Mouse (Mus musculus) CH12.LX (cell line): ENCODE data around the gene Gm20695. TPM values are rescaled to one million over a fixed set of nuclear protein-coding genes. Genes with fewer than 3 reads are reported as not detected.

Source experiments
- DNase-seq: peaks from one replicate; pipeline ENCODE4 v3.0.0-alpha.2; 2013; ENCODE audit errors: extremely low read depth
- H3K27ac ChIP-seq: 2 replicates; pipeline ENCODE4 v1.5.1; 2012; ENCODE audit warnings: low read depth, mild to moderate bottlenecking, control low read depth, moderate library complexity; ENCODE audit not compliant: insufficient read depth
- H3K27me3 ChIP-seq: replicated peaks from 2 replicates; pipeline ENCODE3; 2012; ENCODE audit warnings: inconsistent platforms
- H3K36me3 ChIP-seq, 2 experiments: replicated peaks in 1 of 2; 2 replicates each; pipeline versions ENCODE3 to v1.6.1; 2012; ENCODE audit warnings: inconsistent platforms in 1 of 2, low read length in 1 of 2, mild to moderate bottlenecking in 1 of 2, mixed read lengths in 1 of 2, moderate library complexity in 1 of 2; ENCODE audit not compliant: control insufficient read depth in 1 of 2, insufficient read depth in 1 of 2
- H3K4me1 ChIP-seq, 2 experiments: 2 replicates each; pipeline ENCODE4 v1.6.1; 2012; ENCODE audit warnings: inconsistent platforms in 1 of 2, moderate library complexity in 1 of 2; ENCODE audit not compliant: insufficient read depth in 2 of 2, control insufficient read depth in 1 of 2
- H3K4me2 ChIP-seq: 2 replicates; pipeline ENCODE4 v1.6.1; 2012; ENCODE audit warnings: low read depth, mild to moderate bottlenecking, control low read depth; ENCODE audit not compliant: poor library complexity, insufficient read depth, severe bottlenecking
- H3K4me3 ChIP-seq, 3 experiments: fragments of 150-350 bp in 1 of 3; sonication (generic) in 1 of 3; replicated peaks in 1 of 3; 2 replicates each; pipeline versions ENCODE3 to v1.5.1; 2011 to 2012; ENCODE audit warnings: low read depth in 2 of 3, low read length in 2 of 3, mild to moderate bottlenecking in 2 of 3, moderate library complexity in 2 of 3, control low read depth in 1 of 3, improper control_type of control experiment in 1 of 3, inconsistent platforms in 1 of 3, mixed read lengths in 1 of 3; ENCODE audit not compliant: poor library complexity in 1 of 3
- H3K79me2 ChIP-seq: replicated peaks from 2 replicates; pipeline ENCODE4 v1.6.1; 2012; ENCODE audit warnings: mild to moderate bottlenecking, moderate library complexity; ENCODE audit not compliant: control insufficient read depth, poor library complexity, insufficient read depth, severe bottlenecking; ENCODE audit errors: extremely low read depth
- H3K9ac ChIP-seq: 2 replicates; pipeline ENCODE4 v1.6.1; 2012; ENCODE audit warnings: low read depth, mild to moderate bottlenecking, control low read depth, moderate library complexity; ENCODE audit not compliant: insufficient read depth
- H3K9me3 ChIP-seq: replicated peaks from 2 replicates; pipeline ENCODE3; 2012; ENCODE audit warnings: low read length, inconsistent platforms, mixed read lengths
- BHLHE40 ChIP-seq: IDR thresholded peaks from 2 replicates; pipeline ENCODE4 v1.6.1; 2011; ENCODE audit warnings: mild to moderate bottlenecking, low read depth, low read length, improper control_type of control experiment
- E2F4 ChIP-seq: IDR thresholded peaks from 2 replicates; pipeline ENCODE4 v1.6.1; 2011; ENCODE audit warnings: low read depth, low read length, improper control_type of control experiment; ENCODE audit not compliant: insufficient replicate concordance
- ELF1 ChIP-seq: IDR thresholded peaks from 2 replicates; pipeline ENCODE4 v1.6.1; 2014; ENCODE audit warnings: low read depth, mild to moderate bottlenecking, inconsistent platforms, low read length, improper control_type of control experiment
- ETS1 ChIP-seq: conservative IDR thresholded peaks from 2 replicates; pipeline ENCODE4 v1.6.1; 2012; ENCODE audit warnings: low read depth, mild to moderate bottlenecking, inconsistent platforms, low read length, improper control_type of control experiment, moderate library complexity
- GABPA ChIP-seq: IDR thresholded peaks from 2 replicates; pipeline ENCODE4 v1.6.1; 2012; ENCODE audit warnings: low read depth, low read length, improper control_type of control experiment, inconsistent platforms; ENCODE audit not compliant: insufficient replicate concordance
- JUND ChIP-seq: conservative IDR thresholded peaks from 2 replicates; pipeline ENCODE4 v1.6.1; 2011; ENCODE audit warnings: low read depth, low read length, improper control_type of control experiment
- MAX ChIP-seq: IDR thresholded peaks from 2 replicates; pipeline ENCODE4 v1.6.1; 2011; ENCODE audit warnings: low read length, improper control_type of control experiment
- MXI1 ChIP-seq: IDR thresholded peaks from 2 replicates; pipeline ENCODE4 v1.6.1; 2011; ENCODE audit warnings: mild to moderate bottlenecking, low read depth, low read length, improper control_type of control experiment
- MYC ChIP-seq: IDR thresholded peaks from 2 replicates; pipeline ENCODE4 v1.6.1; 2011; ENCODE audit warnings: low read depth, mild to moderate bottlenecking, improper control_type of control experiment, low read length
- RAD21 ChIP-seq: IDR thresholded peaks from 2 replicates; pipeline ENCODE4 v1.6.1; 2011; ENCODE audit warnings: low read depth, mild to moderate bottlenecking, low read length, improper control_type of control experiment, moderate library complexity
- SMC3 ChIP-seq: IDR thresholded peaks from 2 replicates; pipeline ENCODE4 v1.6.1; 2011; ENCODE audit warnings: low read depth, low read length, improper control_type of control experiment
- TBP ChIP-seq: conservative IDR thresholded peaks from 2 replicates; pipeline ENCODE4 v1.6.1; 2011; ENCODE audit warnings: low read depth, low read length, improper control_type of control experiment
- ZC3H11A ChIP-seq: IDR thresholded peaks from 2 replicates; pipeline ENCODE4 v1.6.1; 2012; ENCODE audit warnings: low read depth, mild to moderate bottlenecking, inconsistent platforms, low read length, improper control_type of control experiment
- ZKSCAN1 ChIP-seq: IDR thresholded peaks from 2 replicates; pipeline ENCODE4 v1.6.1; 2012; ENCODE audit warnings: low read depth, inconsistent platforms, low read length, improper control_type of control experiment, borderline replicate concordance
- ZNF384 ChIP-seq: IDR thresholded peaks from 2 replicates; pipeline ENCODE4 v1.6.1; 2012; ENCODE audit warnings: low read depth, low read length, improper control_type of control experiment, inconsistent platforms
- dilution Hi-C: fragments of 300-500 bp; cut with MboI; formaldehyde crosslinking; loops from 2 replicates; pipeline ENCODE4 v1.14.3; 2020; ENCODE audit warnings: low sequenced_read_pairs; ENCODE audit not compliant: extremely low pct_unique_long_range_greater_than_20kb, extremely low pct_ligation_motif_present
- in situ Hi-C: fragments of 300-500 bp; cut with MboI; formaldehyde crosslinking; loops from 3 replicates; pipeline ENCODE4 v1.14.3; 2019; ENCODE audit warnings: low sequenced_read_pairs, low pct_ligation_motif_present, low pct_unique_long_range_greater_than_20kb, mixed read lengths
- polyA plus RNA-seq: library from polyadenylated mRNA; unstranded; fragments of >175 nt; gene quantifications from 2 replicates; pipeline ENCODE4 v1.2.1, GENCODE M21; 2012; ENCODE audit warnings: low read depth; ENCODE audit not compliant: insufficient read length
- total RNA-seq, 2 experiments: library from RNA; depleted of rRNA; stranded (reverse); fragments of 300-350 nt in 1 of 2; fragments of >200 nt in 1 of 2; gene quantifications; 2 replicates each; pipeline ENCODE4 v1.2.3; 2012 to 2014

Gene Gm20695
- total and polyA plus RNA-seq, 3 experiments: 0.89 to 1.2 TPM; not detected in 1

- no peaks in the 10 kb centered on the region for H3K9me3 ChIP-seq
- no peaks in the 10 kb centered on the region for H3K79me2 ChIP-seq
- dilution Hi-C loops (no loop called here), in situ Hi-C loops (no loop called here)
- H3K36me3 ChIP-seq: peaks cover 0 to 22% of the 10 kb centered on the region in 2 experiments
- H3K9ac ChIP-seq: no peak overlapping the region
- H3K27me3 ChIP-seq: no peaks in the 10 kb centered on the region
- H3K4me2 ChIP-seq: no peak overlapping the region
- TF ChIP-seq TBP (no peak), MYC (no peak), BHLHE40 (no peak), ZC3H11A (no peak), ELF1 (no peak), RAD21 (no peak), SMC3 (no peak)
- no peak overlapping the region for H3K4me3 ChIP-seq
- DNase-seq: peak; percentile 24
- peaks cover 0 to 10% of the 10 kb centered on the region in 2 experiments; a peak in 2 of 4 replicates for H3K4me1 ChIP-seq
- no peak overlapping the region for H3K27ac ChIP-seq
These were observed 66.7 kb downstream of the Gm20695 start for GRCm38 (mm10) chr16:3951141-3951540.

- Histone ChIP-seq H3K9me3 (no peaks in the 10 kb centered on the region), H3K4me3 (no peak overlapping the region), H3K27me3 (no peaks in the 10 kb centered on the region), H3K36me3 (no peaks in the 10 kb centered on the region), H3K27ac (no peak overlapping the region), H3K9ac (no peak overlapping the region), H3K79me2 (no peaks in the 10 kb centered on the region), H3K4me2 (no peak overlapping the region), H3K4me1 (peaks cover 0 to 5% of the 10 kb centered on the region in 2 experiments; a peak in 2 of 4 replicates)
- in situ Hi-C loops (no loop called here), dilution Hi-C loops (no loop called here)
- DNase-seq: no peak
- TF ChIP-seq BHLHE40 (peak; percentile 40; the same call in 1 of the 2 replicates), SMC3 (no peak)
These were observed 71.9 kb downstream of the Gm20695 start for GRCm38 (mm10) chr16:3956369-3956768.

GRCm38 (mm10) chr16:3959261-3959660 lies 74.8 kb downstream of the Gm20695 start:
- Histone ChIP-seq H3K27me3 (peaks cover 2% of the 10 kb centered on the region), H3K27ac (no peak overlapping the region), H3K4me1 (peaks cover 0 to 3% of the 10 kb centered on the region in 2 experiments; a peak in 1 of 4 replicates), H3K79me2 (no peaks in the 10 kb centered on the region), H3K9me3 (no peaks in the 10 kb centered on the region), H3K4me3 (no peak overlapping the region), H3K36me3 (no peaks in the 10 kb centered on the region), H3K4me2 (no peak overlapping the region), H3K9ac (no peak overlapping the region)
- no peak for TF ChIP-seq GABPA
- no peak for TF ChIP-seq MXI1
- TF ChIP-seq JUND: no peak
- no peak for TF ChIP-seq ETS1
- TF ChIP-seq MYC: no peak
- TF ChIP-seq MAX: no peak
- no peak for TF ChIP-seq SMC3
- no peak for TF ChIP-seq ZC3H11A
- no peak for TF ChIP-seq ZKSCAN1
- no peak for TF ChIP-seq BHLHE40
- TF ChIP-seq E2F4: no peak
- TF ChIP-seq ZNF384: no peak
- in situ Hi-C loops: no loop called here
- DNase-seq: no peak
- dilution Hi-C loops: no loop called here
